Mouse (Mus musculus): Measurements from ENCODE around the gene Olfr1120.
"Not testable (repeated sequence)": the region's sequence is repeated elsewhere in the genome, so short reads cannot be mapped to it uniquely, and the experiment has no call there.

Olfr1120 gene

GRCm38 (mm10) chr2:87354515-87354914, at the start of gene Olfr1120:
Olfr1120 (plus strand) TSS chr2:87354815.
- no peak for DNase-seq (ENCODE audit: low spot score)

- DNase-seq (ENCODE audit: low spot score) = no peak
These were observed 47.3 kb upstream of the Olfr1120 start, which contains the start of gene Olfr1118 for GRCm38 (mm10) chr2:87307281-87307680. Olfr1118 (plus strand) TSS chr2:87307581.

GRCm38 (mm10) chr2:87360121-87360520, 5.5 kb downstream of the Olfr1120 start:
- not testable (repeated sequence) for DNase-seq (ENCODE audit: low spot score)

GRCm38 (mm10) chr2:87369595-87369994, 15.0 kb downstream of the Olfr1120 start, which contains the start of gene Olfr1121:
Olfr1121 (plus strand) TSS chr2:87369895.
- no peak for DNase-seq (ENCODE audit: low spot score)

GRCm38 (mm10) chr2:87371726-87372125, 17.1 kb downstream of the Olfr1120 start:
- no peak for DNase-seq (ENCODE audit: low spot score)

GRCm38 (mm10) chr2:87383935-87384334, 29.3 kb downstream of the Olfr1120 start:
- no peak for DNase-seq (ENCODE audit: low spot score)

GRCm38 (mm10) chr2:87385549-87385948, 30.9 kb downstream of the Olfr1120 start, which contains the start of gene Olfr1122:
Olfr1122 (plus strand) TSS chr2:87385849.
- DNase-seq (ENCODE audit: low spot score) = no peak

GRCm38 (mm10) chr2:87393605-87394004, 39.0 kb downstream of the Olfr1120 start:
- not testable (repeated sequence) for DNase-seq (ENCODE audit: low spot score)

- DNase-seq (ENCODE audit: low spot score) = not testable (repeated sequence)
These were observed 40.1 kb downstream of the Olfr1120 start for GRCm38 (mm10) chr2:87394686-87395085.
